Mouse (Mus musculus): ENCODE data around the gene Ehd4.

The Ehd4 gene

GRCm38 (mm10) chr2:120111596-120111995 is 42.8 kb downstream of the Ehd4 start:
- DNase-seq (ENCODE audit: low read depth in 1 of 2, low spot score in 2 of 2): no peak

DNA sequence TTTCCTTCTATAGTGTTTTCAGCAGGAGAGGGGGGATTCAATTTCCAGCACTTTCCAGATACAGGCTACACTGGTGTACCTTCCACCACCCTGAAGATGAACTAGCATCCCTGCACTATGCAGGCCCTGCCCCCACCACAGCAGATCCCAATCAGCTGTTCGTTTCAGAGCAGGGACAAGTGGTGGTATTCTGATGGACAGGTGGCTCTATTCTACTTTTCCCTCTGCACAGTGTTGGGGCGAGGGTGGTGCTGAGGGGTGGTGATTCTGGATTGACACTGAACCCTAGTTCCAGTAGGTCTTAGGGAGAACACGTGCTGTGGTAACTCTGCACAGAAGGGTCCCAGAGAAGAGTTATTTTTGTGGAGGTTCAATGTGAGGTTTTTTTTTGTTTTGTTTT is 43.2 kb downstream of the Ehd4 start:
- DNase-seq (ENCODE audit: low read depth in 1 of 2, low spot score in 2 of 2): no peak

DNA sequence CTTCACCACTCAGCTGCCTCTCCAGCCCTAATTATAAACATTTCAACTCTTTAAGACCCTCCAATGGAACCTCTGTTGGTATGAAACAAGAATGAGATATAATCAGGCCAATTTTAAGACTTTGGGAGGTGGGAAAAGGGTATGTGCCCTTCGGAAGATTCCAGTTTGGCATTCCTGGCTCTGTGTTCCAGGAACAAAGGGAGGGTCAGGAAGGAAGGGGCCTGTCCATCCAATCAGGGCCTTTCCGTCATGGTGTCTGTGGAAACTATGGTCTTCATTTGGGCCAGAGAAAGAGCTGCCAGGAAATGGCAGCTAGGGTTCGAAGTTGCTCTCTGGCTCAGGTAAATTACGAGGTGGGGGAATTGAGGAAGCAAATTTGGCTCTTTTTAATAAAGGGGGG is 46.3 kb downstream of the Ehd4 start:
- no peak for DNase-seq (ENCODE audit: low read depth in 1 of 2, low spot score in 2 of 2)

DNA sequence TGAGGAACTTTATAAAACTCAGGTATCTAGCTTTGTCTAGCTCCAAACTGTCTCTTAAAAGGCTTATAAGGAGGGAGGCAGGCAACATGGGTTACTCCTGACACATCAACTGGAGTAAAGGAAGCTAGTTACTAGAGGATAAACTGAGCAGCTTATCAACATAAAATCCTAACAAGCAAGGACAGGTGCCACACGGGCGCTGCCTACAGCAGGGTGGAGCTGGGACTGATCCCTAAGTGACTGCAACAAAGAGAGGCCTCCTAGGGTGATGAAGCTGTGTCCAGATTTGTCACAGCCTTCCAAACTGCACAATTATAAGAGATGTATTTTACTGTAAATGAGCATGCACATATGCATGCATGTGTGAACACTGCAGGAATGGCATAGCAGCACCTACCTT is 47.0 kb downstream of the Ehd4 start:
- DNase-seq (ENCODE audit: low read depth in 1 of 2, low spot score in 2 of 2): no peak

DNA sequence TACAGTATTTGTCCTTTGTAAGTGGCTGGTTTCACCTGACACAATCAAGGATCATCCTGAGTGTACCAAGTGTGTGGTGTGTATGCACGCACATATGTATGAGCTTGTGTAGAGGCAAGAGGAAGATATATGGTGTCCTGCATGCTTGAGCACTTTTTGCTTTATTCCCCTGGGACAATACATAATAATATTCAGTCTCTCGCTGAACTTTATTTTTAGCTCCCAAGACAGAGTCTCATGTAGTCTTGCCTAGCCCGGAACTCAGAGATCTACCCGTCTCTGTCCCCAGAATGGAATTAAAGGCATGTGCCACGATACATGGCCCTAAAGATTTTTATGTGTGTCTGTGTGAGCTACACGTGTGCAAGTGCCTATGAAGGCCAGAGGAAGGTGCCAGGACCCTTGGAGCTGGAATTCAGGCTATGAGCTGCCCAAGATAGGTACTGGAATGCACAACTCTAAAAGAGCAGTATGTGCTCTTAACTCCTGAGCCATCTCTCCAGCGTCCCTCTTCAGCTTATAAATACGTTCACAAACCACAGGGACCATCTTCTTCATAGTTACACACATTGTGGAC is 47.9 kb downstream of the Ehd4 start:
- DNase-seq (ENCODE audit: low read depth in 1 of 2, low spot score in 2 of 2): no peak

DNA sequence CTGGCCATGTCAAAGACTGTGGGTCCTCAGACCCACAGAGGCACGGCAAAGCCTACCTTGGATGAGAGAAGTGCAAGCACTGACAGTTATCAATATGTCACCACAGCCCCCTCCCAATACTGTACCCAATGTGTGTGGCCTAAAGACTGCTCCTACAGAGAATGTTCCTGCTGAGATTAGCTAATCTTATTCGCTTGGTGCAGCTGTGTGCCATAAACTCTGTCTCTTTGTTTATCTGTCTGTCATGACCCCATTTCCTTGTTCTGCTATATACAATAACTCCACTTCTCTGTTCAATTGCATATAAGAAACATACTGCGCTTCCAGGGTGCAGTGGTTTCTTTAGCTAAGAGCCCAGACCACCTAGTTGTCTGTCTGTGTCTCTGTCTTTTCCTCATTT is 48.5 kb downstream of the Ehd4 start:
- DNase-seq (ENCODE audit: low read depth in 1 of 2, low spot score in 2 of 2): no peak

DNA sequence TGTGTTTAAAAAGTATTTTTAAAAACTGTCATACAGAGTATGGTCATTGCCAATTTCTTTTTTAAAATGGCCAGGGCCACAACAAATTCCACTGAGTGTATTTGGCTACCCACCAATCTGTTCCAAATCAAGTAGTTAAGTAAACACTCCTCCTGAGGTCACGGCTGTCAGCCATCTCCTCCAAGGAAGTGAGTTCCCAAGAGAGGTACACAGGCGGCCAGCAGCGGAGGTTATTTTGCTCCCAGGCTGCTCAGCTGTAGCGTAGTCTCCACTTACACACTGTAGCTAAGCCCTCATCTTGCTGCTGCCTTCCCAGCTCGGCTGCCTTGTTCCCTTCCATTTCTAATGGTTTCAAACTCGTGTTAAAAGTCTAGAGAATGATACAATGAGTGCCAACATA is 51.5 kb downstream of the Ehd4 start:
- DNase-seq (ENCODE audit: low read depth in 1 of 2, low spot score in 2 of 2): no peak

GRCm38 (mm10) chr2:120102450-120102849 is 52.0 kb downstream of the Ehd4 start:
- DNase-seq (ENCODE audit: low read depth in 1 of 2, low spot score in 2 of 2): no peak

DNA sequence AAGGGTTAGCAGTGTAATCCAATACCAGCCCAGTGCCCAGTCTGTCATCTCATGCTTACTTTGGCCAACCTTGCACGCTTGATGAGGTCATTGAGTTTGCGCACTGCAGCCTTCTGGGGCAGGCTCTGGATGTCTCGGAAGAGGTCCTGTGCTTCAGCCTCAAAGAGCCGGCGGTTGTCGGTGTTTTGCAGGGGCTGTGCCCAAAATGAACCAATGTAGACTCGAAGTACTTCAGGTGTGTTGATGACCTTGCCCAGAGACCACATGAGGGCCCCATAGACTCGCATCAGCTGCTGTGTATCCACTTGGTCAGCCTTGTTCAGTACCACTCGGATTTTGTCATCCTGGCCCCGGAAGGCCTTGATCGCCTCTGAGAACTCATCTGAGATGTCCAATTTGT is 52.4 kb downstream of the Ehd4 start:
- DNase-seq (ENCODE audit: low read depth in 1 of 2, low spot score in 2 of 2): no peak

DNA sequence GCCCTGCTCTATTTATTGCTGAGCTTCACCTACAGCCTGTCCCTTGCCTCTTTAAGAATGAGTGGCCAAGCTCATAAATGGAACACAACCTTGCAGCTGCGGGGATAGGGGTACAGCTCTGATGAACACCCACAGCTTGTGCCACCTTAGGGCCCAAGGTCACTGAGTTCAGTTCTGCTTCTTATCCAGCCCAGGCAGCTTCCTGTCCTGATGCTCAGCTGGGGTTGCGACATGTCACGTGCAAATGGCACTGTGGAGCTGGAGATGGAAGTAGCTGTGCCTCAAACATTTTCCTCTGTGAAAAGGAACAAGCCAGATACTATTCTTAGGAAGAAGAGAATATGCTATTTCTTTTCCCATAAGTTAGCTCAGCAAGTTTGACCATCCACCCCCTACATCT is 54.5 kb downstream of the Ehd4 start:
- DNase-seq (ENCODE audit: low read depth in 1 of 2, low spot score in 2 of 2): peak; percentile 31 to 62

- no peak for DNase-seq (ENCODE audit: low read depth in 1 of 2, low spot score in 2 of 2)
These were observed 55.1 kb downstream of the Ehd4 start for GRCm38 (mm10) chr2:120099263-120099662.

- no peak for DNase-seq (ENCODE audit: low read depth in 1 of 2, low spot score in 2 of 2)
These were observed 55.6 kb downstream of the Ehd4 start for GRCm38 (mm10) chr2:120098781-120099202.

GRCm38 (mm10) chr2:120097868-120098267 is 56.5 kb downstream of the Ehd4 start:
- no peak for DNase-seq (ENCODE audit: low read depth in 1 of 2, low spot score in 2 of 2)

- DNase-seq (ENCODE audit: low read depth in 1 of 2, low spot score in 2 of 2): no peak
These were observed 57.7 kb downstream of the Ehd4 start for GRCm38 (mm10) chr2:120096711-120097110.

GRCm38 (mm10) chr2:120096191-120096590 is 58.2 kb downstream of the Ehd4 start:
- DNase-seq (ENCODE audit: low read depth in 1 of 2, low spot score in 2 of 2): no peak

DNA sequence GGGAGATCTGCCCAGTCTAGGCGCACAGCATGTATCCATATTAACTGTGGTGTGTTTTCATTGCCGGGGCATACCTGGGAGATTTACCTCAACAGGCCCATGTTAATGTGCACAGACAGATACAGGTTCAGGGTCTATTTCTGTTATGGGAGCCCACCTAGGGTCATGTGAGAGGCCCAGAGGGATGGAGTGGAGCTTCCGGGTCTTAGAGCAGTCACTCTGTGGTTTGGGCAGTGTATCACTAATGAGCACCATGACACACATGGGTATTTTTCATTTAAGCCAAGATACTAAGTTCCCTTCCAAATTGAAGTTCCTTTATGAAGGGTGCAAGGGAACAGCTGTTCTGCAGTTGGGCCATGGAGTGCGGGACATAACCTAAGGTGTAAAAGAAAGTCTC is 59.2 kb downstream of the Ehd4 start:
- no peak for DNase-seq (ENCODE audit: low read depth in 1 of 2, low spot score in 2 of 2)

DNA sequence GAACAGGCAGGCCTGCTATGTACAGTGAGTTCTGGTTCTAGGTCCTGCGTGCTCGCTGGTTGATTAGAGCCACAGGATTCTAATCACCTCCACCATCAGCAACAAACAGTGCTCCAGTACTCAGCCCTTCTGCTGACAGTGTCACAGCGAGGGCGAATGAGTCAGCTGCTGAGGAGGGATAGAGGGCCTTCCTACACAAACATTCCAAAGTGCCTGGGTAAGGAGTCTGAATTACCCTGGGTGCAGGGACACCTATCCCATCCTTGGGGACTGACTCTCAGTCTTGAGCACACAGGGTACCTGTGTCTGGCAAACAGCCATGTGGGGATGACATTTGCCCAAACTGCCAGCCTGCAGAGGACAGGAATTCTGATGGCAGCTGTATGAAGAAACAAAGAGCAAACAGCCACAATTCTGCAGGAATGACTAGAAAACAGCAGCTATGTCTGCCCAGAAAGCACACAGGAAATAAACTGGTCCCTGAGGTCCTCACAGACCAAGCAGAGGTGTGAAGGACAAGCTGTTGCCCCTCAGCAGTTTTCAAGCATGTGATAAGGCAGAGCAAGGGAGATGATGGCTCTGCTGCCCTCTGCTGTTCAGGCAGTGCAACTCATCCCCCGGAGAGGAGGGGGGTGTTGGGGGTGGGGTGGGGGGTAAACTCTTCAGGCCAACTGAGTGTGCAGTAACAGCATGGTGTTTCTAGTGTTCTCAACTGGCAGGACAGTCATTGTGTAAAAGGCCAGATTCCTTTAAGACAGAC is 60.6 kb downstream of the Ehd4 start:
- DNase-seq (ENCODE audit: low read depth in 1 of 2, low spot score in 2 of 2): no peak

DNA sequence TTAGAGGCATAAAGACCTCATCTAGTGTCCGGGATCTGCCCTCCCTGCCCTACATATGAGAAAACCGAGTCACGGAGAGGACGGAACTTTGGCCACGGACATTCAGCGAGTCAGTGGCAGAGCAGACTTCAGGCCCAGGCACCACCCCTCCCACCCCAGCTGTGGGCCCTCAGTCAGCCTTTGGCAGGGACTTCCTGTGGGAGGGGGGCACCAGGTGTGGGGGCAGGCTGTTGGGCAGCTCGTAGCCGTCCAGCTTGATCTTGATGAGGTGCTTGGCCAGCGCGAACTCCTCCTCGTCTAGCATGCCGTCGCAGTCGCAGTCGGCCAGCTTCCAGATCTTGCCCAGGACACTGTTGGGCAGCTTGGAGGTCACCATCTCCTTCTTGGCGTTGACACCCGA is 63.4 kb downstream of the Ehd4 start:
- DNase-seq (ENCODE audit: low read depth in 1 of 2, low spot score in 2 of 2): no peak

DNA sequence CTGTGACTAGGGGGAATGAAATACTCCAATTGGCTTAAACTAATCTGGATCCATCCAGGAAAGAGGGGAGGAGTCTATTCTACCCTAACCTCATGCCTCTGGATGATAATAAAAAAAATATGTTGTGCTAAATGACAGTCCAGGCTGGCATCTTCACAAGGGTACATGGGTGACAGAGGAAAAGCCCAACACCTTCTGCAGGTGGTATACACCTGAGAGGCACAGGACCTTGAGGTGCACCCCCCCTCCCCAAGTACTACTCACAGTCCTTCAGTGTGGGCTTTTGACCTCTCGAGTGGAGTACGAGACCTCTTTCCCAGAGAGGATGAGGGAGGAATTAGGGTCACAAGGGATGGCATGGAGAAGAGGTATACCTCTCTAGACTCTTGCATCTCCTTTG is 66.5 kb downstream of the Ehd4 start:
- no peak for DNase-seq (ENCODE audit: low read depth in 1 of 2, low spot score in 2 of 2)

GRCm38 (mm10) chr2:120087391-120087790 is 67.0 kb downstream of the Ehd4 start:
- DNase-seq (ENCODE audit: low read depth in 1 of 2, low spot score in 2 of 2): no peak

- no peak for DNase-seq (ENCODE audit: low read depth in 1 of 2, low spot score in 2 of 2)
These were observed 68.4 kb downstream of the Ehd4 start for GRCm38 (mm10) chr2:120086038-120086437.

DNA sequence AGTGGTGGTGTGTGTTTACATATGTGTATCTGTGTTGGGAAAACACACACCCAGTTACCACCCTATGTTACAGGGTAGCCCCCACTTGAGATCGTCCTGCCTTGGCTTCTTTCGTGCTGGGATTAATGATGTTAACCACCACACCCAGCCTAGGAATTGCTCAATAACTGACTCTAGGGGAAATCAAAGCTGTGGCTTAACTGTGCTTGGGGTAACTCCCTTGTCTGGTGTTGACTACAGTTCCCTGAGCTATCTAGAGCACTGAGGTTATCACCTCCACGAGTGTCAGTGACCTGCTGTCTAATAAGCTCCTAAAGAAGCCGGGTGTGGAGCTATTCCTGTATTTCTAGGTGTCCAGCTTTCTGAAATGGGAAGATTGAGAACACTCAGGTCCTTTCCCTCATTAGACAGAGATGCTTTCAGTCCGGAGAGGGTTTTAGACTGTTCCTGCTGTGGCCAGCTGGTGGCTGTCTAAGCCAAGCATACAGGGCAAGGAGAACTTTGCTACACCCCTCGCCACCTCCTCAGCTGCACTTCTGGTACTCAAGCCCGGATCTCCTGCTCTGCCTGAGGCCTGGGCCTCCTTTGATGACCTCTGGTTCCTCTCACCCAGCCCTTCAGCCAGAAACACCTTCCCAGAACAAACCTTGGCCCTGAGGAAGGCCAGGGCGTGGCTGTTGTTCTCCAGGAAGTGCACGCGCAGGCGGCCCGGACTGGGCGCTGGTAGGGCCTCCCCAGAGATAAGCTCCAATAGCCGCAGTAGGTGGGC is 69.6 kb downstream of the Ehd4 start:
- peak; percentile 30 to 34 for DNase-seq (ENCODE audit: low read depth in 1 of 2, low spot score in 2 of 2)

All from monocyte, adult 2 months (primary cell).